Mouse (Mus musculus) heart, embryonic 14.5 days (tissue): Measurements from ENCODE around the gene Atp6v1b1. TPM values are rescaled to one million over a fixed set of nuclear protein-coding genes. Genes with fewer than 3 reads are reported as not detected.

Experiments used
- ATAC-seq: fragments of 200-750 bp; cut with Nextera tagmentation; 2 replicates; pipeline ENCODE4 v1.8.0; 2017; ENCODE audit warnings: low read depth, moderate TSS enrichment; ENCODE audit not compliant: insufficient number of reproducible peaks, insufficient read depth, low FRiP score
- H3K27ac ChIP-seq, 2 experiments: fragments of 200-500 bp in 1 of 2; fragments of 300-500 bp in 1 of 2; sonication (generic) in 1 of 2; replicated peaks in 1 of 2; 2 replicates each; pipeline ENCODE4 v1.5.1; 2012 to 2014; ENCODE audit warnings: low read depth in 2 of 2, low read length in 2 of 2, control low read depth in 1 of 2, mild to moderate bottlenecking in 1 of 2, mixed read lengths in 1 of 2; ENCODE audit not compliant: control insufficient read depth in 1 of 2, insufficient read depth in 1 of 2
- H3K27me3 ChIP-seq: fragments of 300-500 bp; sonication (generic); 2 replicates; pipeline ENCODE4 v1.6.1; 2014; ENCODE audit warnings: mild to moderate bottlenecking, low read length, control low read depth; ENCODE audit not compliant: control insufficient read depth, insufficient read depth
- H3K36me3 ChIP-seq: fragments of 300-500 bp; sonication (generic); 2 replicates; pipeline ENCODE4 v1.6.1; 2014; ENCODE audit warnings: mild to moderate bottlenecking, control low read depth, low read length, mixed read lengths; ENCODE audit not compliant: control insufficient read depth, insufficient read depth
- H3K4me1 ChIP-seq, 2 experiments: fragments of 200-500 bp in 1 of 2; fragments of 300-500 bp in 1 of 2; sonication (generic) in 1 of 2; 2 replicates each; pipeline ENCODE4 v1.6.1; 2012 to 2014; ENCODE audit warnings: low read length in 2 of 2, control low read depth in 1 of 2, mixed read lengths in 1 of 2; ENCODE audit not compliant: control insufficient read depth in 2 of 2, insufficient read depth in 2 of 2
- H3K4me2 ChIP-seq: fragments of 300-500 bp; sonication (generic); 2 replicates; pipeline ENCODE4 v1.6.1; 2014; ENCODE audit warnings: mild to moderate bottlenecking, low read length
- H3K4me3 ChIP-seq, 2 experiments: fragments of 200-500 bp in 1 of 2; fragments of 300-500 bp in 1 of 2; sonication (generic) in 1 of 2; 2 replicates each; pipeline ENCODE4 v1.5.1; 2012 to 2014; ENCODE audit warnings: low read length in 2 of 2, mild to moderate bottlenecking in 2 of 2, control low read depth in 1 of 2, low read depth in 1 of 2, moderate library complexity in 1 of 2; ENCODE audit not compliant: control insufficient read depth in 1 of 2, insufficient read depth in 1 of 2
- H3K9ac ChIP-seq: fragments of 300-500 bp; sonication (generic); 2 replicates; pipeline ENCODE4 v1.6.1; 2014; ENCODE audit warnings: mild to moderate bottlenecking, low read length
- H3K9me3 ChIP-seq: fragments of 300-500 bp; sonication (generic); 2 replicates; pipeline ENCODE4 v1.6.1; 2016; ENCODE audit warnings: low read length, control low read depth; ENCODE audit not compliant: control insufficient read depth
- WGBS: fragments of 180-500 bp; shearing (Covaris S2); extraction: QIAGEN DNeasy Blood & Tissue Kit; methylation state at CpG from one replicate; pipeline ENCODE4 v1.1.7; 2014; 5-methylcytosine and 5-hydroxymethylcytosine counted together
- polyA plus RNA-seq: library from polyadenylated mRNA; unstranded; fragments of >200 nt; fragmentation: Nextera tagmentation; extraction: Ambion mirVana; gene quantifications from 2 replicates; pipeline ENCODE4 v1.2.1, GENCODE M21; 2014

Atp6v1b1 gene
- polyA plus RNA-seq, 1 experiment from 2014 or later = not detected

GRCm38 (mm10) chr6:83743212-83743611 is 422 bp downstream of the Atp6v1b1 start:
- 55% methylated on average over 5 of the region's 5 CpGs for whole genome bisulfite sequencing
- Histone ChIP-seq H3K4me2 (no peak overlapping the region), H3K27ac (no peak overlapping the region), H3K9me3 (no peaks in the 10 kb centered on the region), H3K4me1 (peaks cover 0 to 2% of the 10 kb centered on the region in 2 experiments; a peak in 1 of 4 replicates), H3K4me3 (no peak overlapping the region), H3K9ac (no peak overlapping the region), H3K27me3 (peaks cover 32% of the 10 kb centered on the region), H3K36me3 (no peaks in the 10 kb centered on the region)
- no peak for ATAC-seq

- 61% methylated on average over 5 of the region's 5 CpGs for WGBS
- Histone ChIP-seq H3K27ac (no peak overlapping the region), H3K27me3 (peaks cover 32% of the 10 kb centered on the region), H3K9ac (no peak overlapping the region), H3K4me1 (peaks cover 0 to 2% of the 10 kb centered on the region in 2 experiments; a peak in 1 of 4 replicates), H3K4me3 (no peak overlapping the region), H3K9me3 (no peaks in the 10 kb centered on the region), H3K4me2 (no peak overlapping the region), H3K36me3 (no peaks in the 10 kb centered on the region)
- no peak for ATAC-seq
Measured at GRCm38 (mm10) chr6:83744126-83744525, 1.3 kb downstream of the Atp6v1b1 start.

GRCm38 (mm10) chr6:83744557-83744956 is 1.8 kb downstream of the Atp6v1b1 start:
- WGBS = 77% methylated on average over 5 of the region's 5 CpGs
- H3K4me2 ChIP-seq = no peak overlapping the region
- H3K4me3 ChIP-seq = no peak overlapping the region
- peaks cover 32% of the 10 kb centered on the region for H3K27me3 ChIP-seq
- H3K27ac ChIP-seq = no peak overlapping the region
- H3K4me1 ChIP-seq = peaks cover 0 to 2% of the 10 kb centered on the region in 2 experiments; a peak in 1 of 4 replicates
- no peaks in the 10 kb centered on the region for H3K9me3 ChIP-seq
- H3K36me3 ChIP-seq = no peaks in the 10 kb centered on the region
- no peak for ATAC-seq
- H3K9ac ChIP-seq = no peak overlapping the region

- Histone ChIP-seq H3K27me3 (peaks cover 32% of the 10 kb centered on the region), H3K9ac (no peak overlapping the region), H3K27ac (no peak overlapping the region), H3K4me1 (peaks cover 0 to 2% of the 10 kb centered on the region in 2 experiments; a peak in 1 of 4 replicates), H3K36me3 (no peaks in the 10 kb centered on the region), H3K4me3 (no peak overlapping the region), H3K9me3 (no peaks in the 10 kb centered on the region), H3K4me2 (no peak overlapping the region)
- ATAC-seq = no peak
- 53% methylated on average over 2 of the region's 2 CpGs for WGBS
Measured at GRCm38 (mm10) chr6:83745466-83745865, 2.7 kb downstream of the Atp6v1b1 start.

GRCm38 (mm10) chr6:83749286-83749685 is 6.5 kb downstream of the Atp6v1b1 start:
- Histone ChIP-seq H3K4me2 (no peak overlapping the region), H3K9me3 (no peaks in the 10 kb centered on the region), H3K27ac (no peak overlapping the region), H3K4me3 (no peak overlapping the region), H3K4me1 (no peaks in the 10 kb centered on the region), H3K9ac (no peak overlapping the region), H3K36me3 (no peaks in the 10 kb centered on the region), H3K27me3 (peaks cover 40% of the 10 kb centered on the region)
- ATAC-seq = no peak
- 54% methylated on average over 3 of the region's 3 CpGs for WGBS

GRCm38 (mm10) chr6:83750171-83750684 is 7.4 kb downstream of the Atp6v1b1 start:
- peak overlapping the region; percentile 38 for H3K4me2 ChIP-seq
- no peaks in the 10 kb centered on the region for H3K9me3 ChIP-seq
- WGBS = 7% methylated on average over 11 of the region's 11 CpGs
- no peak overlapping the region for H3K27ac ChIP-seq
- no peaks in the 10 kb centered on the region for H3K4me1 ChIP-seq
- ATAC-seq = no peak
- H3K27me3 ChIP-seq = peaks cover 44% of the 10 kb centered on the region
- H3K9ac ChIP-seq = no peak overlapping the region
- H3K36me3 ChIP-seq = no peaks in the 10 kb centered on the region
- H3K4me3 ChIP-seq = no peak overlapping the region

GRCm38 (mm10) chr6:83756051-83756450 is 13.3 kb downstream of the Atp6v1b1 start:
- 62% methylated on average over 9 of the region's 9 CpGs for WGBS
- H3K36me3 ChIP-seq = no peaks in the 10 kb centered on the region
- no peak for ATAC-seq
- H3K27ac ChIP-seq = no peak overlapping the region
- H3K27me3 ChIP-seq = peaks cover 67% of the 10 kb centered on the region
- no peaks in the 10 kb centered on the region for H3K9me3 ChIP-seq
- peaks cover 0 to 3% of the 10 kb centered on the region in 2 experiments; a peak in 1 of 4 replicates for H3K4me1 ChIP-seq
- H3K4me2 ChIP-seq = no peak overlapping the region
- H3K9ac ChIP-seq = no peak overlapping the region
- no peak overlapping the region for H3K4me3 ChIP-seq

- Histone ChIP-seq H3K9me3 (no peaks in the 10 kb centered on the region), H3K27ac (no peak within 1 kb of the TSS), H3K4me1 (peaks cover 13 to 18% of the 10 kb centered on the region in 2 experiments; a peak in 2 of 4 replicates), H3K9ac (peak within 1 kb of the TSS; percentile 62), H3K4me3 (peak within 1 kb of the TSS; percentile 17 to 41), H3K27me3 (peaks cover 55% of the 10 kb centered on the region), H3K4me2 (peak within 1 kb of the TSS; percentile 83), H3K36me3 (no peaks in the 10 kb centered on the region)
- WGBS = 29% methylated on average over 6 of the region's 6 CpGs
- no peak for ATAC-seq
Measured at GRCm38 (mm10) chr6:83762344-83762743, 19.6 kb downstream of the Atp6v1b1 start, which contains the start of gene Ankrd53. Gene Ankrd53 (plus strand): TSS chr6:83762644.
